Mouse (Mus musculus) lung, postnatal 36 days (tissue): ENCODE measurements at regions not wholly inside any gene's neighbourhood (a gene's known extent, or its start where the extent isn't known, plus 50 kb on each side); places are given as distances from the start of the nearest gene placed in this dataset.

Source experiments
- DNase-seq: peaks from one replicate; pipeline ENCODE4 v3.0.0; 2022; ENCODE audit warnings: mixed read lengths

DNA sequence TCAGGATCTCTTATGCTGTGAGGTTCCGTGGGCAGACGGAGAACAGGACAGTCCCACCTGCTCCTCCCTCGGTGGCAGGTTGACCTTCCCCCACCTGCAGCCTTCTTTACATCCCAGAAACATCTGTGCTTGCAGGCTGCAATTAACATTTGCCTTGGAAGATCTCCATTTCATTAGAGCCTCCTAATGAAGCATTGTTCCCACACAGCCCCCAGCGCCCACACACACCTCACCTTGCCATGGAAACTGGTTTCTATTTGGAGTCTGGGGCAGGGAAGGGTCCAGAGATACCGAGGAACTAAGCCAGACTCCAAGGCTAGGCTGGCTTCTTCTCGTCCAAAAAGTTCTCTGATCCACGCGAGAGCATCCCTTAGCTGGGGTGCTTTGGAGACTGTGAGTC is 56.6 kb upstream of the Rpl38 start:
- no peak for DNase-seq

DNA sequence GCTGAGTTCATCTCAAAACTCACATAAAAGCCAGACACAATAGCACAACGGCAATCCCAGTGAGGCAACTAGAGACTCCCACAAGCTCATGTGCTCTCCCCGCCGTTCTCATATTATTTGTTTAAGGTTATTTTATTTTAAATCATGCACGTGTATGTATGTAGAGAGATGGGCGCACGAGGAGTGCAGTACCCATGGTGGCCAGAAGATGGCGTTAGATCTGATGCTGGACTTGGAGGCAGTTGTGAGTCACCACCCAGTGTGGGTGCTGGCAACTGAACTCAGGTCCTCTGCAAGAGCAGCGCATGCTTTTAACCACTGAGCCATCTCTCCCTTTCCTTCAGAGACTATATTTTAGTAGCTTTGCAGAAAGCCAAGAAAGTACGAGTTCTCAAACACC is 60.3 kb upstream of the Rpl38 start:
- no peak for DNase-seq

DNA sequence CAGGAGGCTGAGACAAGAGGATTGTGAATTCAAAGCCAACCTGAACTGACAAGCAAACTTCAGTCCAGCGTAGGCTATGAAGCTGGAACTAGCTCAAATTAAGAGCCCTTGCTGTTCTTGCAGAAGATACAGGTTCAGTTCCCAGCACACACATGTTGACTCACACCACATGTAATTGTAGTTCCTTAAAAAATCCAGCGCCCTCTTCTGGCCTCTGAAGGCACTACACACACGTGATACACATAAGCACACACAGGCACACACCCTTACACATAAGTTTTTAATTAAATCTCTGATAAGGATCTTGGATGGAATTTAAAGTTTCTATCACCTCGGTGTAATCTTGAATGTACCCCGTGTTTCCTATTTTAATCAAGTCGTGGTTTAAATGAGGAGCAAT is 65.2 kb upstream of the Rpl38 start:
- no peak for DNase-seq

DNA sequence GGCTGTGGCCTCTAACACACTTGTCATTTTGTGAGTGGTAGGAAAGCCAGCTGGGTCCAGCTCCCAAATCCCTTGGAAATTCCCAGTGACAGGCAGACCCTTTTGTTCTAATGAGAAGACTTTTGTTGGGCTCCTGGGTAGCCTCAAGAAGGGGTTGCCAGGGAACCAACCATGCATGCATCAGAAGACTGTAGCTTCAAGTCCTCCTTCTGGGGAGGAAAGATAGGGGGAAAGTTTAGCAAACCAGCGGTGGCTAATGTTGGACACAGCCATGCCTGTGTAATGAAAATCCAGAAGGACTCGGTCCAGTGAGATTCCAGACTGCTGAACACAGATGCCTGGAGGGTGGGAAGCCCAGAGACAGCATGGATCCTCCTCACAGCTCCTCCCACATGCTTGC is 71.1 kb upstream of the Rpl38 start:
- DNase-seq: no peak

DNA sequence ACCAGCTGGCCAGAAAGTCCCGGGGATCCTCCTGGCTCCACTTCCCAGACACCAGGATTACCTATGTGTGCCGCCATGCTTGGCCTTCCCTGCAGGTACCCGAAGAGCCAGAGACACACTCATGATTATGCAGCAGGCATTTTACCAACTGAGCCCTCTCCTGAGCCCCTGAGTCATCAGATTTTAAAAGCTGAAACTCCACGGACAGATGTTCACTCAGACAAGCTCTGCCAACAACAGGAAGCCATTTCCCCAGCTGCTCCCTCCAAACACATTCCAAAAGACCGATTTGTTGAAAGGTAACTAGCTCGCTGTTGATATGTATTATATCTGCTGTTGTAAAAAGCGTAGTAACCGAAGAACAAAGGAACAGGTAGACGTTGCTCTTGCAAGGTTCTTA is 75.4 kb upstream of the Rpl38 start:
- no peak for DNase-seq

DNA sequence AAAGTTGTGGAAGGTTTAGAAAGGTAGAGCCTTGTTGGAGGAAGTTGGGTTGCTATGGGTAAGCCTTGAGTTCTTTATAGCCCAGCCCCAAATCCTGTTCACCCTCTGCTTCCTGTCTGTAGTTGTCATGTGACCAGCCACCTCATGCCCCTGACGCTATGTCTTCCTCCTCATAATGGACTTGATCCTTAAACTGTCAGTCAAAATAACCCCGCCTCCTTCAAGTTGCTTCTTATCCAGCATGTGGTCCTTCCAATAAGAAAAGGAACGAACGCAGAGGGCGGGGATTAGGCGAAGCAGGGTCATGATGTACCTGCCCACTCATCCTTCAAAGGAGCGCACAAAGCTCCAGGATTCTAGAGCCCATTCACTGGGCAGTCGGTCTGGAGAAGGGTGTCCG is 79.8 kb upstream of the Rpl38 start:
- DNase-seq: no peak

DNA sequence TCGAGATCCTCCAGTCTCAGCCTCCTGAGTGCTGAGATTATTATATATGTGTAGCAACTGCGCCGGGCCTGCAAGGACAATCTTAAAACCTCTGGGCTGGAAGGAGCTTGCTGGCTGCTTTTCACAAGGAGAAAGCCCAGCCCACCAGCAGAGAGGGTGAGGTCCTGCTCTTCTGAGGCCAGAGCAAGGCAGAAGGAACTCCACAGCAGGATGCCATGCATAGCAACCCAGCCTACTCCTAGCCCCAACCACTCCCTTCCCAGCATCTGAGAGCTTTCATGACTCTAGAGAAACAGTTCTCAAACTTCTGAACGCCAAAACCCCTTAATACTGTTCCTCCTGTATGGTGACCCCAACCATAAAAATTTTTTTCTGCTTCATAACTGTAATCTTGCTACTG is 80.3 kb upstream of the Rpl38 start:
- DNase-seq: no peak

DNA sequence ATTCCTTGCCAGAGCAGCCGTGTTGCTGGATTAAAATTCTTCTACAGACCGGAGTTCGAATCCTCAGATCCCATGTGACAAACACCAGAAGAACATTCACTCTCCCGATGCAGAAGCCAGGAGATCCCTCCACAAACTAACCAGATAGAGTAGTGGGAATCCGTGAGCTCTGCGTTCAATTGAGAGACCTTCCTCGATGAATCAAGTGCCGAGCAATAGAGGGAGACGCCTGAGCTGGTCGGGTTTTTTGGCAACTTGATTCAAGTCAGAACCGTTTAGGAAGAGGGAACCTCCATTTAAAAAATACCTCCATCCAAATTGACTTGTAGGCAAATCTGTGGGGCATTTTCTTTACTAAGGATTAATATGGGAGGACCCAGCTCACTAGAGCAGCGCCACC is 81.9 kb upstream of the Rpl38 start:
- DNase-seq: no peak

DNA sequence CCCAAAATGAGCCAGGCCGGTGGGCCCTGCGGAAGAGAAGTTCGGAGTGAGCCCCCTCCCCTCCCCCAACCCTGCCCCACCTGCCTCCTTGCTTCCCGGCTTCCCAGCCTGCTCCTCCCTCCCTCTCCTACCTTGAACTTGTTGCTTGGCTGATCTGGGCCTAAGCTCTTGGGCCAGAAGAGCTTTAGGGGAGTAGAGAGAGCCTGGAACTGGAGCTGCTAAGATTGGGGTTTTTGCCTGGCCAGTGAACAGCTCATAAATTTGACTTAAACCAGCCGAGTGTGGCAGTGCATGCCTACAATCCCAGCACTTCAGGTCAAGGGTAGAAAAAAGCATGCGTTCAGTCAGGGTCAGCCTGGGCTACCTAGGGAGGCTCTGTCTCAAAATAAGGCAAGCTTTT is 83.5 kb upstream of the Rpl38 start:
- DNase-seq: no peak

DNA sequence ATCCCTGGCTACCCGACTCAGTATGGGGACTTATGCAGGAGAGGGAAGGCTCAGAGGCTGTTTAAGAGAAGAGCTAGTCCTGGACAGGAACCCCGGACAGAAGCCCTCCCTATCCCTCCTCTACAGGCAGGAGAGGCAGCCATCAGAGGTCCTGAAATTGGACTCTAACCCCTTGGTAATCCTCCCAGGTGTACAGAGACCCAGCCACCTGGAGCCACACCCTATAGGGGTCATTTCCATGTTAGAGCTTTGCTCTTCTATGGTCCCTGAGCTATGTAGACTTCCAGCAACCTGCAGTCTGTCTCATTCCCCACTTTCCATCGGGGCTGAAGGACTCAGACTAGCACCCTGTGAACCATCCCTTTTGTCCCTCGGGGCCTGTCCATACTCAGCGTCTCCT is 84.2 kb upstream of the Rpl38 start:
- no peak for DNase-seq

DNA sequence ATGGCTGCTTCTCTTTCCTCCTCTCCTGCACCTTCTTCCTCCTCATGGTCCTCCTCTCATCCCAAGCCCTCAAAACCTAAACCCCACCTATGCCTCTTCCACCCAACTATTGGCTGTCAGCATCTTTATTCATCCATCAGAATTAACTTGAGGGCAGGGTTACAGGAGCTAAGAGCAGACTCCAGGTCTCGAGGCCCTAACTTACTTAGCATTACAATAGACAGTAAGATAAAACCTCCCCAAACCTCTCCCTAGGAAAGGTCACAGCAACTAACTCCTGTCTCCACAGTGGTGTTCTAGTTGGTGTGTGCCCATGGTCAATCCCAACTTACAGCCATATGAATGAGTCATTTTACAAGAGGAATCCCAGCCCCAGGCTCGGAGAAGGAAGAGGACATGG is 88.3 kb upstream of the Rpl38 start:
- no peak for DNase-seq

DNA sequence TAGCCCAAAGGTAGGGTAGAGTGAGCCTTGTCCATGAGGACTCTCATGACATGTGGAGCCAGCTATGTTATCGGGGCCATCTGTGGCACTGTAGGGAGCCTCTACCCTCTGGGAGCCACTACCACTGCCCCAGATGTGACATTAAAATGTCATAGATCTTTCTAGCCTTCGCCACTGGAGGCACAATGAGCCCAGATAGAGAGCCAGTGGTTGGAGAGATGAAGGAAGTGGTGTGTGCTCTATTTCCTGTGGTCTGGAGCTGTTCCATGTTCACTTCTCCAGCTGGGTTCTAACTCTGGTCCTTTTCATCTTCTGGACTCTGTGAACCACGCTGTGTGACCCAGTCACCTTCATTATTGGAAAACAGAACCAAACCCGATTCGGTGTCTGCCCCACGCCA is 89.8 kb upstream of the Rpl38 start:
- no peak for DNase-seq

DNA sequence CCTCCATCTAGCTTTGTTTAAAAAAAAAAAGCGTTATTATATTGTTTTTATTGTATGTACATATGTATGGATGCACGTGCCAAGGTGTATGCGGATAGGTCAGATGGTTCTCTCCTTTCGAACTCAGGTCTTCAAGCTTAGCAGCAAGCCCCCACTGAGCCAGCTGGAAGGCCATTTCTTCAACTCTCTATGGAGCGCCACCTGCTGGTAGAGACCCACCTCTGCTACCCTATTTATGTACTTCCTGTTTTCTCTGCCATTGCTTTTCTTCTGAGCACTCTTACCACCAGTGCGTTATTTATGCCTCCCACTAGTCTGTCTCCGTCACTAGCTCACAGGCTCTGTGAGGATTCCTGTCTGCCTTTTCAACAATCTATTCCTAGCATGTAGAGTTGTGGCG is 91.5 kb upstream of the Rpl38 start:
- DNase-seq: peak; percentile 2

DNA sequence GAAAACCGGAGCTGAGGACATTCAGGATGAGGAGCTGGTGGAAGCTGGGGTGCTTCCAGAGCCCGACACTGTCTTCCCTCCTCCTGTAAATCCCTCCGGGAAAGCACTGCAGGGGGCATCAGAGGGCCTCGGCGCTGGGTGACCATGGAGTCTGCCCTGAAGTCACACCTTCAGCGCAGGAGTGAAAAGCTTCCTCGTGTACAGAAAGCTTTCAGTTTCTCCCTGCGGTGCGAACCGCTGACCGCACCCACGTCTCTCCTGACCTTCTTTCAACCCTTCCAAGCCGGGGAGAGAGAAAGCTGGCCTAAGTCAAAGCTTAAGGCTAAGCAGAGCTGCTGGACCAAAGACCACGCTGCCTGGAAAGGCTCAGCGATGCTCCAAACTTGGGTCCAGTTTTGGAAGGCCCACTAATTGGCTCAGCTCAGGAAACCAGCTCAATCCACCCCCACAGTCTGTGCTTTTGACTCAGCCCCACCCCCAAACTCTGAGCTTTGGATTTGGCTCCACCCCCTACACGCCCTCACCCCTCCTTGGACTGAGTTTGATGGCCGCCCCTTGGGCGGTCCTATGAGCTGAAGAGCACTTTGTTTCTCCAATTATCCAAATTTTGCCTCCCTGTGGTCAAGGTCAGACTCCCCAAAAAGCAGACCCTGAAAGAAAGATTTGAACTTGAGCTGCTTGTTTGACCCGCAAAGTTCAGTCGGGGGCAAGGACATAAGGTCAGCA is 97.0 kb upstream of the Rpl38 start:
- no peak for DNase-seq

DNA sequence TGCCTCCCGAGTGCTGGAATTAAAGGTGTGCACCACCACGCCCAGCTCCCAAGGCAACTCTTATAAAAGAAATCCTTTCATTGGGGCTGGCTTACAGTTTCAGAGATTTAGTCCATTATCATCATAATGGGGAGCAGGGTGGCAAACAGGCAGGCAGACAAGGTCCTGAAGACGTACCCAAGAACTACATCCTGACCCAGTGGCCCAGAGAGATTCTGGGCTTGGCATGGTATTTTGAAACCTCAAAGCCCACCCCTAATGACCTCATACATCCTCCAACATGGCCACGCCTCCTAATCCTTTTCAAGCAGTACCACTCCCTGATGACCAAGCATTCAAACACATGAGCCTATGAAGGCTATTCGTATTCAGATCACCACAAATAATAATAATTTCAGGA is 98.2 kb upstream of the Rpl38 start:
- DNase-seq: no peak

DNA sequence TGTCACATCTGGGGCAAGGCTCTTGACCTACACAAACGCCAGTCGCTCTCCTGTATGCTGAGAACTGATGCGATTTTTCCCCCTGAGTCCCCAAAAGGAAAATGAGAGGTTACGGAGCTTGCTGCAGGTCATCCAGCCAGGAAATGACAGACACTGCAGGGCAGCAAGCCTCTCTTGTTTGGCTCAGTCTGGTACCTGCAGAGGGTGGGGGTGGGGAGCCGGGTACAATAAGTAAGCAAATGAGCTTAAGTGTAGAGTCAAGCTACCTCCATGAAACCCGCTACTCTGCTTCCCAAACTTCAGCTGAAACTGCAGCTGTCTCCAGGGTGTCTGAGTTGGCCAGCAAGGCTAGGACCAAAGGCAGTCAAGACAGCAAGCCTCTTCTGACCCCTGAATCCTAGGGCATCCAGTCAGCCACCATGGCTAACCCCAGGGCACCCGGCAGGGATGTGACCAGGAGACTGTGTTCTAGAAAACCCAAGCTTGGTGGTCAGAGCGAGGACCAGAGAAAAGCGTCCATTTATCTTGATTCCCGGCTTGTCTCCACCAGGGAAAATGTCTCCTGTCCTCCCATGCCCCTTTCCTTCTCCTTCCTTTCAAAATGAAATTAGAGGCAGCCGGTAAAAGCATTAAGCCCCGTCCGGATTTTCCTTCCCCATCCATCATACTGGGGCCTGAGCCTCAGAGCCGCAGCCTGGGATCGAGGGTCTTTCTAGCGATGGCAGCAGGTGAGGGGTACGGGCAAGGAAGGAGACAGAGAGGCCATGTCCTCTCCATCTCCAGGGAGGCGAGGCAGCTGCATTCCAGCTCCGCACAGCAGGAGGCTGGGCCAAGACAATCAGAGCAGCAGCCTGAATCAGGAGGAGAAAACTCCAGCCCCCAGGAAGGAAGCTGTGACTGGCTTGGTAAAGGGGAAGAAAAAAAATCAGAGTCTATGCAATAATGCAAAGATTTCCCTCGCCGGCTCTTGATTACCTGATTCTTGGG is 100.2 kb upstream of the Rpl38 start:
- no peak for DNase-seq

DNA sequence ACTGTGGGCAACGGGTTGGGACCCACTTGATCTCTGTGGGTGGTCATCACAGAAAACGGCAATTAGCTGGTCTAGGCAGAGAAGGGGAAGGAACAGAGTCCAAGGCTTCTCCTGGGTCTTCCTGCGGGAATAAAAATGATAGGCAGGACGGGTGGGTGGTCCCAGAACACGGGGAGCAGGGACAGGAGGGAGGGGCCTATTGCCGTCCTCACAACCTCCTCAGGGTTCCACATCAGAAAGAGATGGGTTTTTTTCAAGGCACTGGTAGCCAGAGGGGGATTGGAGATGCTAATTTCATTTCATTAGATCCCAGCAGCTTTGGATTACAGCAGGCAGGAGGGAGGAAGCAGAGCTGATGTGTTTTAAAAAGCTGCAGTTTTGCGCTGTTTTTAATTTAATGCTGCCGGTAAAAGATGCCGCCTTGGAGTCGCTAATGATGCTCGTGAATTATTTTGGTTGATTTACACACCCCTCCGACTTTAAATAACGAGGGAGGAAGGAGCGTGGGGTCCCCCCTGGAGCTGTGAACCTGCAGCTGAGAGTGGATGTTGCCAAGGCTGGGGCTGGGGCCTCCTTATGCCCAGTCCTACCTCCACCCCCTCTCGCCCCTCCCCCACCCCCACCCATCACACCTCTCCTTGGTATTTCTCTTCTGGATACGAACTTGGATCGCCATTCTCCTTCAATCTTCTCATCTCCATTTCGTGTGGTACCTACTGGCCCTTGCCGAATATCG is 101.1 kb upstream of the Rpl38 start:
- DNase-seq: no peak

DNA sequence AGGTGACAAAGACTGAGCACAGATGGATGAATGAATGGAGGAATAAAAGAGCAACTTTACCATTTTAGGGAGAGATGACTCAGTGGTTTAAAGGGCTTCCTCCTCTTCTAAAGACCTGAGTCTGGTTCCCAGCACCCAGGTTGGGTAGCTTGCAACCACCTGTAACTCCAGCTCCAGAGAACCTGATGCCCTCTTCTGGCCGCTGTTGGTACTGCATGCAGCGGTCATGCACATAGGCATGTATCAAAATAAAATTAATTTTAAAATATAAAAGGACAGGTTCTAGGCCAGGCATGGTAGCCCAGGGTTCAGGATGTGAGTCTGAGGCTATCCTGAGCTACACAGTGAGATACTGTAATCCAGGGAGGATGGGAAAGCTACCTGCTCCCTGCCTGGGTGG is 103.4 kb upstream of the Rpl38 start:
- DNase-seq: no peak

DNA sequence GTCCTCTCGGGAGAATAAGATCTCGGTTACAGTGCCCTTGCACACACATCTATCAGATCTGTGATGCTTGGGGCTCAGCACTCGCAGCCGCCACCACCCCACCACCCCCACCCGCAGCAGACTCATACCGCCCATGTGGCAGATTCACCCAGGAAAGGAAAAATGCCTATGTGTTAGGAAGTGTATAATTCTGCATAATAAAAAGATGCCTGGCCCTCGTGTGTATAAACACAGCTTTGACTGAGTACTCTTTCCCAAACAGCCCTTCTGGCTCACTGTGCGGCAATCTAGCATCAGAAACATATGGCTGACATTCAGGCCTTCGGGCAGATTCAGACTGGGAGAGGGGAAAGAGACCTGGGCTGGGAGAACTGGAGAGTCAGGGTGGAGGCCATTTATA is 105.2 kb upstream of the Rpl38 start:
- no peak for DNase-seq

DNA sequence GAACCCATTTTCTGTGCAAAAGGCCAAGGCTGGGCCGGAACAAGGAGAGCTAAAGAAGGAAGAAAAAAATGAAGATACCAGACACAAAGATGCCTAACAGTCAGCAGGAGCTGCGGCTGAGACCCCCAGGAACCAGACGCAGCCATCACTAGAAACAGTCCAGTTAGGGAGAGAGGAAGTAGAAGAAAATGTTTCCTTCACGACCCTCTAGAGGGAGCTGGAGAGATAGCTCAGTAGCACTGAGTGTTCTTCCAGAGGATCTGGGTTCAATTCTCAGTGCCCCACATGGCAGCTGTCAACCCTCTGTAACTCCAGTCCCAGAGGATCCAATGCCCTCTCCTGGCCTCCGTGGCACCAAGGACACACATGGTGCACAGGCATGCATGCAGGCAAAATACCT is 113.7 kb upstream of the Rpl38 start:
- peak; percentile 6 for DNase-seq

DNA sequence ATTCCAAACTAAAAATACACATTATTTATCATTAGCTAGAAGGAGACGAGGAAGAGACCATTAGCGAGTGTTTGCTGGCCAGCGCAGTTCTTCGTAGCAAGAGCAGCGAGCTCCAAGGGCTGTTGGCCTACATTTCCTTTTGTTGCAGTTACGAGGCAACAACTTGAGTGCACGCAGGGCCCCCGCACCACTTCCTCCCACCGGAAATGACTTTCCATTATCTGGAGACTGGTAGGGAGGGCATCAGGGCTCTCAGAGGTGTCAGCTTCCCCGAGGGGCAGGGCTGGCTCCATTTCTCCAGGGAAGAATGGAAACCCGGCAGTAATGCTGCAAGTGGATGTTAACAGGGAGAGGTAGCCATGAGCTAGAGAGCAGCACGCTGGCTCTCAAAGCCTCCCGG is 114.3 kb upstream of the Rpl38 start:
- DNase-seq: peak; percentile 3

DNA sequence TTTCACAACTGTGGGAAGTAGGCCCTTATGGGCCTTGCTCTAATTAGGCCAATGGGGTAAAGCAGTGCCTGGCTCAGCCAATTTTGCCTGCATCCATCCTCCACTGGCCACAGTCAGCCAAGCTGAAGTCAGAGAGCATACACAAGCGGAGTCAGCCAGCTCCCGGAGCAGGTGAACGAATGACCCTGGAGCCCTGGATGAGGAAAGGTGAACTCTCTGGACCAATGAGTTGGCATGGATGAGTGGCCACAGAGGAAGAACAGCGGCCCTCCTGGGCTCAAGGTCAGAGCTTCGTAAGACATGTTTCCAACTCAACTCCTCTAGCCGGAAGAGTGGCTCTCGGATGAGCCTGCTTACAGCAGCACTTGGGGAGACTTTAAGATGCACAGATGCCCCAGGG is 116.1 kb upstream of the Rpl38 start:
- DNase-seq: no peak

DNA sequence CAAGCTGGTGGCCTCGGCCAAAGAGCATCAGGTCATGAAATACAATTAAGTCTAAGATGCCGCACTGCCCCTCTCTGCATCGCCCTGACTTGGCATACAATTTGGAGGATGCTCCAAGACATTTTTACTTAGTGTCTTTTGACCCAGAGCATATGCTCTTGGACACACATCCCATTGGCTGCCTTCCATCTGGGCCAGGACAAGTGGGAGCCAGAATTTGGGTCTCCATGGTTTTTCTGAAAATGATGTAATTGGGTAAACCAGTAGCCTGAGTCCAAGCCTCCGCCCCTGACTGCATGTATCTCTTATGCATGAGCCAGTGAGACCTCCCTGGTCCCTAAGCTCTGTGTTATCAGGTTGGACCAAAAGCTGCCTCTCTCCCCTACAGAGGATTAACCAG is 117.1 kb upstream of the Rpl38 start:
- no peak for DNase-seq

DNA sequence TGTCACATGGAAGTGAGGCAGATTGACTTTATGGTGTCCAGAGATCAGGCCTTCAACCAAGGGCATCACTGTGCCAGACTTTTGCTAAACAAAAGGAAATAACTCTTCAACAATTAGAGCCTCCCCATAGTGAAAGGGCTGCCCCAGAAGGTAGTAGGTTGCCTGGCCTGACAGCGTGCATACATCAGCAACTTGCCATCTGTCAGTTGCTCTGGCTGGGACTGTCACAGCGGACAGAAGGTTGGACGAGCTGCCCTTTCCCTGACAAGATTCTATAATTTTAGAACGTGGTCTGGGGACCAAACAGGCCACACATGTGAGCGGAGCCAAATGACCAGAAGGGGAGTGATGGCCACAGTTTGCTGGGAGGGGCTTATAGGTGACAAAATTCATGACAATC is 119.7 kb upstream of the Rpl38 start:
- DNase-seq: no peak
